Mouse (Mus musculus): ENCODE data around the gene Stat5a.

Stat5a gene

GRCm38 (mm10) chr11:100860198-100861048, 1.3 kb downstream of the Stat5a start:
- peak; percentile 12 for DNase-seq (ENCODE audit: low spot score)

DNA sequence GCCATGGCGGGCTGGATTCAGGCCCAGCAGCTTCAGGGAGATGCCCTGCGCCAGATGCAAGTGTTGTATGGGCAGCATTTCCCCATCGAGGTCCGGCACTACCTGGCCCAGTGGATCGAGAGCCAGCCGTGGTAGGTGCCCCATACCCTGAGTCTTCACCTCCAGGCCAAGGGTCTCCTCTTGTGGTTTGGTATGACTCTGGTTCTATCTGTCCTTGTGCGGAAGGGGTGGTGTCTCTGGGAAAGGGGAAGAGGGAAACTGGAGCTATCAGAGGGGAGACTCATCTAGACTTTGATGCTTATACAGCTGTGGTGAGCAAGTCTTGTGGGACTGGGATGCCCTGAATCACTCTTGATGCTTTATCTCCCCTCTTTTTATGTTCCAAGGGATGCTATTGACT, 2.2 kb downstream of the Stat5a start:
- DNase-seq (ENCODE audit: low spot score) = no peak

GRCm38 (mm10) chr11:100861836-100862235, 2.7 kb downstream of the Stat5a start:
- no peak for DNase-seq (ENCODE audit: low spot score)

DNA sequence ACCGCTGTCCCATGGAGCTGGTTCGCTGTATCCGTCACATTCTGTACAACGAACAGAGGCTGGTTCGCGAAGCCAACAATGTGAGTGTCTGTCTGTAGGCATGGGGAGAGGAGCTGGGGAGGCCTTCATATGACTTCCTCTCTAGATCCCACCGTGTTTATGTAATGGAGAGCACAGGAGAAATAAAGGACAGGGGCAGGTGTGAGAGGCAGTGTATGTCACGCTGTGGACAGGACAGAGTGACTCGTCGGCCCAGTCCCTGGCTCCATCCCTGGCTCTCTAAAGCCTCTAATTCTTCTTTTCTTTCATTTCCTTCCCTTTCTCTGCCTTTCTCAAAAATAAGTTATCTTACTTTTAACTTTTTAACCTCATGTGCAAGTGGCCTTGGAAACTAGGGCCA, 4.0 kb downstream of the Stat5a start:
- DNase-seq (ENCODE audit: low spot score) = no peak

DNA sequence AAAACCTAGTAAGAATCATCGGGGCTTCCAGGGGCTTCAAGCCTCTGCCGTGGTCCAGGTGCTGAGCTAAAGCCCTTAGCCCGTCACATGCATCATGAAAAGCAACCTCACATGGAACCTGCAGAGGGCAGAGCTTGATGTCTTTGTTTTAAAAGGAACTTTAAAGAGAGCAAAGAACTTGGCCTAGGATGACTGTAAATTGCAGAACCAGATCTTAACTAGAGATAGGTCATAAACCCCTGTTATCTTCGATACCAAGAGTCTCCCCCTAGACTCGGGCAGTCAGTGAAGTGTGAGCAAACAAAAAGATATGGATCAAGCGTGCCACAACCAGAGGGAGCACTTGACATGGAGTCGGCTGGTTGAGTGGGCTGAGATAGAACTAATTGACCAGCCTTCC, 6.5 kb downstream of the Stat5a start:
- no peak for DNase-seq (ENCODE audit: low spot score)

GRCm38 (mm10) chr11:100870256-100870967, 11.3 kb downstream of the Stat5a start:
- DNase-seq (ENCODE audit: low spot score) = peak; percentile 55

GRCm38 (mm10) chr11:100870968-100871350, 11.8 kb downstream of the Stat5a start:
- no peak for DNase-seq (ENCODE audit: low spot score)

DNA sequence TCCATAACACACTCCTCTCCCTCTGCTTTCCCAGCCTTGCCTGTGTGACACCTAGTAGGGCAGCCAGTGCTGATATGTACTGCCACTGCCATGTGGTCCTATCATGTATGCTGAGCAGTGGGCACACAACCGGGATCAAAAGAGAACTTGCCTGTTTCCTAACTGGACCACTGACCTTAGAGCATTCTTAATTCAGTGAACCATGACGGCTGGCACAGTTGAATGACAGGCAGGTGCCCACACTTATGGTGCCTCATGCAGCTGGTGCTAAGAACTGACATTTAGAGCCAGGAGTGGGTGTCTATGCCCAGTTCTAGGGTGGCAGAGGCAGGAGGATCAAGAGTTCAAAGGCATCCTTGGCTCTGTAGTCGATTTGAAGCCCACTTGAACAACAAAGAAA, 16.6 kb downstream of the Stat5a start:
- DNase-seq (ENCODE audit: low spot score) = no peak

DNA sequence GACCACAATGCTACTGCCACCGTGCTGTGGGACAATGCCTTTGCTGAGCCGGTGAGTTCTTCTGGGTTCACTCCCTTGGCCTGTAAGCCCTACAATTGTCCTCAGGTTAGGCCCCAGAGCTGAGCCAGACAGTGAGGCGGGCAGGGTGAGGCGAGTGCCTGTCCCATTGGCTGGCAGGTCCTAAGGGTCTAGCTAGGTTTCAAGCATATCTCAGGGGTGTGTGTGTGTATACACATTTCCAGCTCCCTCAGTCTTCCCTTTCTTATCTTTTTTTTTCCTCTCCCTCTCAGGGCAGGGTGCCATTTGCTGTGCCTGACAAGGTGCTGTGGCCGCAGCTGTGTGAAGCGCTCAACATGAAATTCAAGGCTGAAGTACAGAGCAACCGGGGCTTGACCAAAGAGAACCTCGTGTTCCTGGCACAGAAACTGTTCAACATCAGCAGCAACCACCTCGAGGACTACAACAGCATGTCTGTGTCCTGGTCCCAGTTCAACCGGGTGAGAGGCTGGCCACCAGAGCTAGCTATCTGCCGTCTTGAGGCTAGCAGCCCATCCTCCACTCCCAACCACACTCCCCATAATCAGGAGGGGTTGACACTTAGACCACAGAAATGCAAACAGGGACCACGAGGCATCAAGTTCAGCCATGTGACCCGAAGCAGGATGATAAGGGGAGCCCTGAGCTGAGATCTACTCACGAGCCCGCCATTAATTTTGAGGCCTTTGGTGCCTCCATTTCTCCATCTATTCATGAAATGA, 20.3 kb downstream of the Stat5a start:
- no peak for DNase-seq (ENCODE audit: low spot score)

- no peak for DNase-seq (ENCODE audit: low spot score)
Measured at GRCm38 (mm10) chr11:100883640-100884039, 24.5 kb downstream of the Stat5a start.

- DNase-seq (ENCODE audit: low spot score) = no peak
Measured at GRCm38 (mm10) chr11:100885472-100885871, 26.3 kb downstream of the Stat5a start.

GRCm38 (mm10) chr11:100886188-100886740, 27.1 kb downstream of the Stat5a start:
- DNase-seq (ENCODE audit: low spot score) = no peak

GRCm38 (mm10) chr11:100887236-100887635, 28.1 kb downstream of the Stat5a start:
- DNase-seq (ENCODE audit: low spot score) = no peak

DNA sequence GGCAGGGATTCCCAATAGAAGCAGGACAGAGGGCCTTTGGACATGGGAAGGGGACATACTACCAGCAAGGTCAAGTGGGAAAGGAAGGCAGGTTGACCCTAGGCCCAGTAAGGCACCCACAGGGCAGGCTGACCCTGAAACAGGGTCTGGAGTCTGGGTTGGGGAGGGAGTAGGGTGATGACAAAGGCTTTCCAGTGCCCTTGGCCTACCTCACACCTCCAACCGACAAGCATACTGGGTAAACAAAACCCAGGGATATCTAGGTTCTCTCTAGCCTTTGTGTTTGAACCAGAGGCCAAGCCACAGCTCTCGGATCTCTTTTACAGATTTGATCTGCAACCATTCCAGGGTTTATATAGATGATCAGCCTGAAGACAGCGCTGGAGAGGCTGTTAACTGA, 28.6 kb downstream of the Stat5a start:
- no peak for DNase-seq (ENCODE audit: low spot score)

- DNase-seq (ENCODE audit: low spot score) = no peak
Measured at GRCm38 (mm10) chr11:100888348-100888820, 29.2 kb downstream of the Stat5a start.

GRCm38 (mm10) chr11:100890481-100890880, 31.3 kb downstream of the Stat5a start:
- DNase-seq (ENCODE audit: low spot score) = no peak

GRCm38 (mm10) chr11:100891256-100892123, 32.3 kb downstream of the Stat5a start:
- DNase-seq (ENCODE audit: low spot score) = no peak

GRCm38 (mm10) chr11:100892435-100892834, 33.3 kb downstream of the Stat5a start:
- no peak for DNase-seq (ENCODE audit: low spot score)

DNA sequence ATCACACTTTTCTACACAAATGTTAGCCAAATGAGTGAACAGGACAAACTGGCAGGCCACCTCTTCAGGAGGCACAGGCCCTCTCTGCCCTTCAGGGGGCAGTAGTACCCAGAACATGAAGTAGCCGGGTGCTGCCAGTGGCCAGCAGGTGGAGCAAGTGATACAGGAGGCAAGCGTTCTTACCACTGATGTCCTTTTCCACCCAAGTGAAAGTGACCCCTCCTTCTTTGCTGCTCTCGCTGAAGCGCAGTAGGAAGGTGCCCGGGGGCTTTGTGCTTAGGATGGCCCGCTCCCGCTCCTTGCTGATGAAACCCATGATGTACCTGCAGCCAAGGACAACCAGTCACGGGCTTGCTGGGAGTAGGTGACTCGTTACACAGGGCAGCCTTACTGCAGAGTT, 34.3 kb downstream of the Stat5a start:
- DNase-seq (ENCODE audit: low spot score) = peak; percentile 82

GRCm38 (mm10) chr11:100894146-100894918, 35.2 kb downstream of the Stat5a start:
- no peak for DNase-seq (ENCODE audit: low spot score)
